Mouse (Mus musculus) heart, postnatal 14 days (tissue): Measurements from ENCODE around the gene Plac9a. TPM values are rescaled to one million over a fixed set of nuclear protein-coding genes. Genes with fewer than 3 reads are reported as not detected.

ENCODE experiments used
- DNase-seq, 2 experiments: peaks; one replicate each; pipeline ENCODE4 v3.0.0; 2021 to 2022
- intact Hi-C: fragments of 180-260 bp; cut with DNase I; formaldehyde crosslinking; loops from one replicate; pipeline ENCODE4 v1.15.1; 2025
- total RNA-seq, 2 experiments: library from RNA; stranded (reverse); gene quantifications; 2 replicates each; pipeline ENCODE4 v1.2.3; 2021

Gene Plac9a
- total RNA-seq, 2 experiments from 2014 or later: 2.6 to 2.9 TPM

DNA sequence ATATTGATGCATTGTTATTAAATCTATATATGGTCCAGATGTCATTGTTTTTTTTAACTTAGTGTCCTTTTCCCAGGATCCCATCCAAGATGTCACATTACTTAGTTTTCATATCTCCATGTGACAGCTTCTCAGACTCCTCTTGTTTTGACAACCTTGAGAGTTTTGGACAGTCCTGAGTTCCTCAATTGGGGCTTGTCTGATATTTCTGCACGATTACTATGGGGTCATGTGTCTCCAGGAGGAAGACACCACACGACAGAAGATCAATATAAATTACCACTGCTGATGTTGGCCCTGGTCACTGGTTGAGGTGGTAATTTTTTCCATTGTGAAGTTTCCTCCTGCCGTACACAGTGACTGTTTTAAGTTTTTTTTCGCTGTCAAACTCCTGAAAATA lies 61.3 kb downstream of the Plac9a start:
- intact Hi-C loops: no loop called here
- DNase-seq: no peak

DNA sequence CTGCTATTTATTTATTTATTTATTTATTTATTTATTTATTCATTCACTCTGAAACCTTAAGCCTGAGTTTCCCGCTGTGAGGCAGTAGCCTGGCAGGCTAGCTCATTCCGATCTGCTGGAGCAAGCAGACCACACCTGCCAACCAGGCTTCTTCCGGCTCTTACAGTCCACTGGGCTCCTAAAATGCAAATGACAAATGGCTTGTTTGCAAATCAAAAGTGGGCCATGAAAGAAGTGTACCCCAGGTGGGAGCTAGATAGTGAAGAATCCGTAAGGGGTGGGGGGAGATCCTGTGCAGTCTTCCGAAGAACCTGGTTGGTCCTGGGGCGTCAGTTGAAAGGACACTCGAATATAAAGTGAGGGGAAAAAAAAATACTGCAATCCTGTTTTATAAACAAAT lies 61.9 kb downstream of the Plac9a start:
- intact Hi-C loops: no loop called here
- no peak for DNase-seq

DNA sequence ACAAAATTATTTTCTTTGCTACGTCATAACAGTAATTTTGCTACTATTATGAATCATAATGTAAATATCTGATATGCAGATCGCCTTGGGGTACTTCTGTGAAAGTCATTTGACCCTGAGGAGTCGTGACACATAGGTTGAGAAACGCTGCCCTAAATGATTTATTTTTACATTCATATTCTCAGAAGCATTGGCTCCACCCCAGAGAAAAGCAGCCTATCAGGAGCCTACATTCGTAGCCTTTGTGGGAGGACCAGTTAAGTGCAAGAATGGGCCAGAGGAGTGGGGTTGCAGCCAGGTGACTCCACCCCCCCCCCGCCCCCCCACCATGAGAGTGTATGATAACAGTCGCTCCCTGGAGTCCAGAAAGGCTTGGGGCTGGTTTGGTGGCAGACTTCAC lies 63.1 kb downstream of the Plac9a start:
- no peak for DNase-seq
- intact Hi-C loops: no loop called here

DNA sequence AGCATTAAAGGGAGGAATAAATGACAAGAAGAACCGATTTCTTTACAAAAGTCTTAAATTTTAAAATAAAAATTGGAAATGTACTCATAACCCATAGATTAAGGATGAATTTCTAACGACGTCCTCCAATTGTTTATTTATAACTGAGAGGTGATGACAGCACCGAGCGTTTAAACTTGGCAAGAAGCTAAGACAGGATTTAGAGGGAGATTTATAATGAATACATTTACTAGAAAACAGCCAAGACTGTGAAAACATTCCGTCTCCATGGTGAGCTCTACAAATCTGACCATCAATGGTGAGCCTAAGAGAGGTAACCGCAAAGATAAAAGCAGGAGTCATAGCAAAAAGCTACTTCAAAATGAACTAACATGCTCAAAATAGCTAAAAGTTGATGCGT lies 64.5 kb downstream of the Plac9a start:
- intact Hi-C loops: no loop called here

More for the DNA sequence above, 64.5 kb downstream of the Plac9a start:
- DNase-seq: no peak

Other genes with a start within 250 kb of the Plac9a start
- gene Ppif, start 208.9 kb downstream of the Plac9a start, total RNA-seq: 100 to 1,000 TPM; 238 to 261 TPM
- gene Zcchc24, start 134.1 kb downstream of the Plac9a start, total RNA-seq: 10 to 100 TPM; 47.6 to 48.3 TPM
- 10 to 100 TPM; 69.9 to 78.1 TPM for gene Anxa11, start 60.9 kb downstream of the Plac9a start, total RNA-seq
- gene Tmem254a, start 24.6 kb upstream of the Plac9a start, total RNA-seq: 1 to 10 TPM; 1.6 to 2.1 TPM
- not detected for gene Cphx1, start 35.2 kb upstream of the Plac9a start, total RNA-seq
- gene Duxbl1, start 75.5 kb upstream of the Plac9a start, total RNA-seq: under 1 TPM in 1 of 2 experiments, not detected in 1; 0.39 TPM
- 10 to 100 TPM; 21.2 to 24.0 TPM for gene Gm9780, start 139.6 kb upstream of the Plac9a start, total RNA-seq
- gene Tmem254c, start 164.3 kb upstream of the Plac9a start, total RNA-seq: 10 to 100 TPM; 10.1 to 16.1 TPM
- gene Cphx2, start 178.4 kb upstream of the Plac9a start, total RNA-seq: not detected
- gene Cphx3, start 179.2 kb upstream of the Plac9a start, total RNA-seq: not detected
- gene Duxbl2, start 215.2 kb upstream of the Plac9a start, total RNA-seq: under 1 TPM; 0.17 to 0.74 TPM